Mouse (Mus musculus) lung, adult 2 months (tissue): Measurements from ENCODE around the gene Rhoa.

Experiments
- CTCF ChIP-seq: fragments of 200-500 bp; IDR thresholded peaks from 2 replicates; pipeline ENCODE4 v1.5.1; 2011; ENCODE audit warnings: mild to moderate bottlenecking, low read length, control low read depth; ENCODE audit not compliant: insufficient read depth
- POLR2A ChIP-seq: fragments of 200-500 bp; IDR thresholded peaks from 2 replicates; pipeline ENCODE4 v1.6.1; 2011; ENCODE audit warnings: low read depth, mild to moderate bottlenecking, control low read depth, low read length, borderline replicate concordance; ENCODE audit errors: extremely low read depth

GRCm38 (mm10) chr9:108378234-108378633 is 72.3 kb downstream of the Rhoa start:
- TF ChIP-seq CTCF (no peak), POLR2A (no peak)
